Mouse (Mus musculus) intestine, embryonic 15.5 days (tissue): ENCODE measurements around the gene Pard6b. TPM values are rescaled to one million over a fixed set of nuclear protein-coding genes. Genes with fewer than 3 reads are reported as not detected.

Experiments used
- polyA plus RNA-seq: library from polyadenylated mRNA; unstranded; fragments of >200 nt; fragmentation: Nextera tagmentation; extraction: Ambion mirVana; gene quantifications from 2 replicates; pipeline ENCODE4 v1.2.1, GENCODE M21; 2015

The Pard6b gene
- polyA plus RNA-seq, 1 experiment from 2014 or later = 17.4 TPM

Other genes starting within 250 kb of the Pard6b start
- 41.1 and 54.2 TPM in 2 replicates for gene Ptpn1, start 148.9 kb upstream of the Pard6b start, polyA plus RNA-seq
- gene Ripor3, start 70.4 kb upstream of the Pard6b start, polyA plus RNA-seq = 3.7 and 4.2 TPM in 2 replicates
- gene Adnp, start 126.1 kb downstream of the Pard6b start, polyA plus RNA-seq = 4.6 and 6.1 TPM in 2 replicates
- gene Gm20716, start 149.4 kb downstream of the Pard6b start, polyA plus RNA-seq = 12.9 and 14.7 TPM in 2 replicates
- gene Dpm1, start 149.6 kb downstream of the Pard6b start, polyA plus RNA-seq = 94.9 and 104 TPM in 2 replicates
- 5.8 and 7.3 TPM in 2 replicates for gene Mocs3, start 149.6 kb downstream of the Pard6b start, polyA plus RNA-seq
- 6.6 and 8.4 TPM in 2 replicates for gene Kcng1, start 200.7 kb downstream of the Pard6b start, polyA plus RNA-seq